Mouse (Mus musculus) T-helper 2 cell (primary cell): ENCODE measurements at regions not wholly inside any gene's neighbourhood (a gene's known extent, or its start where the extent isn't known, plus 50 kb on each side); places are given as distances from the start of the nearest gene placed in this dataset.

Experiments used
- in situ Hi-C: fragments of 300-600 bp; cut with MboI, MseI; formaldehyde crosslinking; loops from one replicate; pipeline ENCODE4 v1.15.1; 2025; ENCODE audit warnings: high pct_unique_total_duplicates

DNA sequence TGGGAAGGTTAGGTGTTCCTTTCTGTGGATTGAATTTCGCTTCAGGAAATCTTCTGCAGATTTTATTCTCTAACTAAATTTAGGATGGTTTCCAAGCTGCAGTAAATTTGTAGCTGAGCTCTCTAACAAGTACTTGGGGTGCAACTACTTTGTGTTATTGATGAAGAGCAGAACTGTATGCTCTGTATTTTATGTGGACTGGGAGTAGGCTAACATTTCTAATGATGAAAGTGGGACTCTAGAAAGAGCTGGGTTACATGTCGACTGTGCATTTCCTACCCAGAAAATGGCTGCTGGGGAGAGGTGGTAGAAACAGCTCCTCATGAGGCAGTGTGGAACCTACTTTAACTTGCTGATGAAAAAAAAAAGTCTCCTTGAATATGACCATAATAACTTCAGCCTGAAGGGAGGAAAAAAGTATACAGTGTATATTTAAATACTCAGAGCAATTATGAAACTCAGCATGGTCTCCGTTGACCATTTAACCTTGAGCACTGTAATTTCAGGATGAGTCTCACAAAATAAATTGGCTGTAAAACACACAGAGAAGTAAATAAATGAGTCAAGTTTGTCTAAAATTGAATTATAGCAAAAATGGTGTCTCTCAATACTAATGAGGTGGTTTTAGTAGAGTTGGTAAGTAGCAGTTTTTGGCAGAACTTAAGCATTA lies 852.6 kb downstream of the Stpg2 start:
- in situ Hi-C loops = no loop called here

DNA sequence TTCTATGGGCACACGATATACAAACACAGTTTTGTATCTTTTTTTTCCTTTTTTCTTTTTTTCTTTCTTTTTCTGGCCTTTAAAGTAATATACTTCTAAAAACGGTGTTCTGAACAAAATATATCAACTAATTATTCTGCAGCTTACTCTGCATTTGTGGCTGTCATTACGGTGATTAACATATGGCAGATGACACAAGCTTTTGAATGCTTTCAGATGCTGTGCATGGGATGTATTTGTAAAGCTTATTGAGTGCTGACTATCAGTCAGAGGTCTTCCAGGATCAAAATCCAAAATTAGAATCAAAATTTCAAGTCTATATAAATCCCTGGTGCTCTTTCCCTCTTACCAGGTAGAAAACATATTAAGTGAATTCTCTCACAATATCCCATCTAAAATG lies 853.6 kb downstream of the Stpg2 start:
- in situ Hi-C loops = no loop called here

DNA sequence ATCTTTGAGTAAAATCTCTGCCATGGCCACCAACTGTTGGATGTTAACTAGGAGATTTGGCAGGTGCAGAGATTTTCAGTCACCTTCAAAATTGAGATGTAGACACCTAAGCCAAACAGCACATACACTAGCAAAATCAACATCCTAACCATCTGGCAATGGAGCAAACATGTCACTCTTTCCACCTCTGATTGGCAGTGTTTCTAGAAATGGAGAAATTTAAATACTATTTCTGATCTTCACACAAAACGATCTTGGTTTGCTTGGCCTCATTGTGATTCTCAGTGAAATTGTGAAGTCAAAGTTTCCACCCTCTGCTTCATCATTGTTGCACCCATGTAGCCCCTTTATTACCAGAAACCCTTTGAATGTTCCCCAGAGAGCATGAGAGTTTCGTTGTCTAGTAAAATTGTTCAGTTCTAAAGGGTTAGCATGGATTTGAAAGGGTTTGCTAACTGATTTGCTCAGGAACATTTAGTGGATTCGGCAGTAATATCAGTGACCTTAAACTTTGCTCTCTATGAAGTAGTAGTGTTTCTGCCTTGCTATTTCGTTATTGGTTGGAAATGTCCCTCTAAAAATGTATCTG lies 854.1 kb downstream of the Stpg2 start:
- in situ Hi-C loops = no loop called here

DNA sequence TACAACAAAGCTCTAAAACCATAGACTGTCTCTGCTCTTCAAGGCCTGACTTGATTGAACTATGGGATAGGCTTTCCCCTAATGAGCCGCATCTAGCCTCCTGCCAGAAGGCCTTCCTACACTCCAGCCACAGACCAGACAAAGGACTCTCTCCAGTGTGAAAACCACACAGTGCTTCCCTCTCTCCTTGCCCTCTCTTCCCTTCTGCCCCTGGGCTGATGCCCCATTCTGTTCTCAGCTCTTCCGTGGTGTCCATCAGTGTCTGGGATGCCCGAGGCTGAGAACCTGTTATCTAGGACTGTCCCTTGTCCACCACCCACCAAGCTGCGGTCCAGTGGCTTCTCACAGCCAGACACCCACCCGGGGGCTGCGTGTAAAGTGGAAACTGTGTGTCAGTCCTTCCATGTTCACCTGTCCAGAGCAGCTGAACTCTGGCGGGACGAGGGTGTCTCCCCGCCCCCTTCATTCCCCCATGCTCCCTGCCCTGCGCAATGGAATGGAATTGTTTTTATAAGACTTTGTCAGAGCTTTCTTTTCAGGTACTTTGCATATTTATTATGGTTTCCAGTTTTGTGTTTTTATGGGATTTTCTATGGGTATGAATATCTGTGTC lies 856.4 kb downstream of the Stpg2 start:
- in situ Hi-C loops = no loop called here

DNA sequence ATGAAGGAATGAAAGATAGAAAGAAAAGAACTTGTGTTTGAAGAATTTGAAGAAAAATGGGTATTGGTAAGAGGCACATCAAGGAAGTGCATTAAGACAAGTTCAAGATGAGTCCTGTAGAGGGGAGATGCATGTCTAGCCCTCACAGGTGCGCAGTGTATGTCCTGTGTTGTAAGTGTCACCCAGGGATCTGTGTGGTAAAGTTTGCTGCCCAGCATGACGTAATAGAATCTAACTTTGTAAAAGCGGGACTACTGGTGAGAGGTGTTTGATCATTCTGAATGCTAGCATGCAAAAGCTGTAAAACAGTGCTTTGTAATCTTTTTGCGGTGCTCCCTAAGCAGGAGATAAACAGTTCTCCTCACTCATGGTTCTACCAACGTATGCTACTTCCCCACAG lies 857.4 kb downstream of the Stpg2 start:
- in situ Hi-C loops = no loop called here

DNA sequence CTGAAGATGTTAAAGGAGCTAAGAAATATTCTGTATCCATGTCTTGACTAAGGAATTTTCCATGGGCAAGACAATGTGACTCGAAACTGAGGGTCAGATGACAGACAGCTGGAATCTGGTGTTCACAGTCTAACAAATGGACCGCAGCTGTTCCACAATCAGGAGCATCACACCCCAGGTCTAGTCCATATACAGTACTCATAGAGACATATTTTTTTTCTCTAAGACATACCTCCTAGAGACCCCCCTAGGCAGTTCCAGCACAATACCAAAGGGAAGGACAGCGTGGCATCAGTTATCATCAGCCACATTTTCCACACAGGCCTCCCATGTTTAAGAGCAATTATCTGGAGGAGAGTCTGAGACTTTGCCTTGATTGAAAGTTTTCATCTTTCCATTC lies 878.8 kb downstream of the Stpg2 start:
- in situ Hi-C loops = no loop called here

DNA sequence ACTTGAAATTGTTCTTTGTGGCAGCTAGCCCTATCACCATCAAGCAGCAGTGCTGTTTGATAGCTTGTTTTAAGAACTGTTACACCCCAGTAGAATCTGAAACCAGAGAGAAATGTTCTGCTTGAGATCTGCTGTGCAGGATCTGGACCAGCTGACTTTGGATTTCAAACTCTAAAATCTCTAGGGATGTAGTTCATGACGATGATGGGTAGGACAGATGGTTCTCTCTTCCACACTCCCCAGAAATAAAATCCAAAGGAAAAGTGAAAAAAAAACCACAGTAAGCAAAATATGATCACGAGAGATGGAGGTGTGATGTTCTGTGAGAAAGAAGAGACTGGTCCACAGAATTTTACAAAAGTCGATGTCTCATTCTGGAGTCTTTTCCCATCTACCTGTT lies 879.9 kb downstream of the Stpg2 start:
- in situ Hi-C loops = no loop called here

DNA sequence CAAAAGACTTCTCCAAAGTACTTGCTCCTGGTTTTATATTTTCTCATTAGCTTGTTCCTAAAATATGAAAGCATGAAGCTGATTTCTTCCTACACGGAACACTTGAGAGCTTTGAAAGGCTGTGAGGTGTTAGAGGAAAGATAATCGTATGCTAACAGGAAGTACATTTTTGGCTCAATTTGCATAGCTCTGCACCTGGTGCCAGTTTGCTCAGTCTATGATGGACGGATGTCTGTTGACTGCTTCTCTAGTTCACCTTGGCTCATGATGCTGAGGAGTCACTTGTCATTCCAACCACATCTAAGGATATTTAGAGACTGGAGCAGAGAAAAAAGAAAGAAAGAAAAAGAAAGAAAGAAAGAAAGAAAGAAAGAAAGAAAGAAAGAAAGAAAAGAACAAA lies 882.5 kb downstream of the Stpg2 start:
- in situ Hi-C loops = no loop called here

DNA sequence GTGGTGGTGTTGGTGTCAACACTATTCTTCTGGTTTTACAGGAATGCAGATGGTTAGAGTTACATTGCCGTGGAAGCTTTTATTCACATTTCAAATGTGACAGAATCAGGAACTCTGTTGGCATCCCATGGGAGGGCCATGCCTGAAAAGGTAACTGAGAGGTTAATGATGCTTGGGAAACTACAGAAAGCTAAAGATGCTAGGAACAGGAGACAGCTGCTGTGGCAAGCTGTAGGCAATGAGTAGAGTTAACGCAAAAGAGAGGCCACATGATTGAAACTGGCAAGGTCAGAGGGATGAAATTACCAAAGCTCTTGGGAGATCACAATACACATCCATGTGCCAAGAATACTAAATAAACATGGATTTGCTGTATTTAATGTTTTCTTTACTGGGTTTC lies 886.4 kb downstream of the Stpg2 start:
- in situ Hi-C loops = no loop called here

DNA sequence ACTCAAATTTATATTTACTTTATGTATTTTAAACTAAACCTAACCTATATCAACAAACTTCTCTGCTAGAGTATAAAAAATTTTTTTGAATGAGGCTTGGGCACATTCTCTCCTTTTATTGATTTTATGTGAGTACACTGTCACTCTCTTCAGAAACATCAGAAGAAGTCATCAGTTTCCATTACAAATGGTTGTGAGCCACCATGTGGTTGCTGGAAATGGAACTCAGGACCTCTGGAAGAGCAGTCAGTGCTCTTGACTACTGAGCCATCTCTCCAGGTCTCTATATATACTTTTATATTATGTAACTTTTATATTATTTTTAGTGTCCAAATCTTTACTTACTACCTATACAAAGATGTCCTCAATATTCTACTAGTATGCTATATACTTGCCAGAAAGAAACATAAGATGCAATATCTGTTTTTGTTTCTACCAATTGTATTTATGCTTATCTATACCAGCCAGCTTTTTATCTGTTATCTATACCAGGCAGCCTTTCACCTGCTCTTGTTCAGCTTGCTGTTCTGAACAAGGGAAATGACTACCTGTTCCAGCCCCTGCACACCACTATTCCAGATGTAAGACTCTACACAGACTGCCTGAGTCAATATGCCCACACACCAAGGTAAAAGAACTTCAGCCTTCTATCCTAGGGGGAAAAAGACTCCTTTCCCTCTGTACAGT lies 891.5 kb downstream of the Stpg2 start:
- in situ Hi-C loops = no loop called here

DNA sequence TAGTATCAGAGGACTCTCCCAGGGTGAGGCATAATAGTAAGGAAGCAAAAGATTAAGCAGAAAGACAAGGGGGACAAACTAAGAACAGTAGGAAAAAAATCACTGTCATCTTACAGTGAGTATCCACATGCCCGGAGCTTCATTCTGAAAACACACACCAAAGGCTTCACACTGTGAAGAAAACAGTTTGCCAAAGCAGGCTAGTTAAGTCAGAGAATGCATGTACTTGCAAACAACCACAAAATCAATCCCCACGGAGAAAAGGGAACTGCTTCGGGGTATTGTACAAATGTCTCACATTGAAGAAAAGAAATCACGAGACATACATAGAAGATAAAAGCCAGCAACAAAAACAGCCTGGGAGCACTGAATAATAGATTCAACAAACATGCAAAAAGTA lies 903.9 kb downstream of the Stpg2 start:
- in situ Hi-C loops = no loop called here

DNA sequence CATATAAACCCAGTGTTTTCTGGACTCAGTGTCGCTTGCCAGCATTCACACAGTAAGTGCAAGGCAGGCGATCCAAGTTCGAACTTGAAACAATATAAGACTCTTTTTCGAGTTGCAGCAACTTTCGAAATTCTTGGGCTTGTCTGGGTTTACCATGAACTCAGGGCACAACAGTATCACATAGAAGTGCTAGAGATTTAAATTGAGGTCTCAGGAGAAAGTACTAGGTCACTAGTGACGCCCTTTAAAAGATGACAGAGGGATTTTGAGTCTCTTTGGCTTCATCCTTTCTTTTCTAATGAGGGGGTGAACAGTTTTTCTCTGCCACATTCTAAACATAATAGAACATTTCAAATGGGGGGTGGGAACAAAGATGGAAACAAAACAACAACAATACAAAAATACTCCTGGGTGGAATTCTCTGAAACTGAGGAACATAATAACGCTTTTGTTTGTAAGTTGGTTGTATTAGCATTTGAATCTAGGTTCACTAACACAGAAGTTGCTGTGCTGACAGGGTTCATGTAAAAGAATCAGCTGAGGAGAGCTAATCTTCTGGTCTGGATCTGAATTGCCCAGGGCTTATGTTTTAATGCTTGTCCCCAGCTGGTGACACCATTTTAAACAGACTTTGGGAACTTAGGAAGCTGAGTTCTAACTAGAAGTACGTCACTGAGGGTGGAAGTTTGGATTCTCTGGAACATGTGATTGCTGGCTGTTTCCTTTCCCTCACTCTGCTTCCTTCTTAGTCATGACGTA lies 906.1 kb downstream of the Stpg2 start:
- in situ Hi-C loops = loop anchor here (10.0 kb wide), 1 partner anchor 707 kb away; no protein-coding TSS in a partner anchor

DNA sequence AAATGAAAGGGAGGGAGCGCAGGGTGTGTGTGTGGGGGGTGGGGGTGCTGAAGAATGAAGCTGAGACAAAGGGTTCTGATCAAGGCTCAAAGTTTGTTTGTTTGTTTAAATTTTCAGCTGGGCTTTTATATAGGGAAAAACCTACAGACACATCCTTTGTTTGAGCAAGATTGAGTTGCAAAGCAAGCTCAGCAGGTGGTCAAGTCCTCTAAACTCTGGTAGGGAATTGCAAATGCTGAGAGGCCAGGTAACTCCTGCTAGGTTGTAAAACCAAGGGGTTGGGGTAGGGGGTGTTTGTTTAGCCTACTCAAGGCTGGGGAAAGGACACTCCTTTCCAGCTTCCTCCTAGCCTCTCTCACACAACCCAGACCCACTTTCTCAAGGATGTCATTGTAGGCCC lies 909.6 kb downstream of the Stpg2 start:
- in situ Hi-C loops = loop anchor here (10.0 kb wide), 1 partner anchor 710 kb away; no protein-coding TSS in a partner anchor

DNA sequence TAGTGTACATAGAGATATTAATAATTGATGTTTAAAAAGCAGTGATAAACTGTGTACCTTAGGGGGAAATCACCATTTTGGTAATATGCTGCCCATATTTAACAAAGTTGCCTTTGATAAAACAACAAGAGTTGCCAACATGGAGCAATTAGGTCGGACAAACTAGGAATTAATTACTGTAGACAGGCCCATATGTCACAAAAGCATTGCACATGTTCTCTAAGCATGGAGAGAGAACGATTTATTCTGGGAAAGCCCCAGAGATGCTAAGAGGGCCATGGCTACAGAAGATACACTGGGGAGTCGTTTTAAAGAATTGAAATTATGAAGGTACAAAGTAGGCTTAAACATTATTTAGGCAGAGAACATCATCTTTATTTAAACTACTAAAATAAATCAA lies 921.8 kb downstream of the Stpg2 start:
- in situ Hi-C loops = no loop called here

DNA sequence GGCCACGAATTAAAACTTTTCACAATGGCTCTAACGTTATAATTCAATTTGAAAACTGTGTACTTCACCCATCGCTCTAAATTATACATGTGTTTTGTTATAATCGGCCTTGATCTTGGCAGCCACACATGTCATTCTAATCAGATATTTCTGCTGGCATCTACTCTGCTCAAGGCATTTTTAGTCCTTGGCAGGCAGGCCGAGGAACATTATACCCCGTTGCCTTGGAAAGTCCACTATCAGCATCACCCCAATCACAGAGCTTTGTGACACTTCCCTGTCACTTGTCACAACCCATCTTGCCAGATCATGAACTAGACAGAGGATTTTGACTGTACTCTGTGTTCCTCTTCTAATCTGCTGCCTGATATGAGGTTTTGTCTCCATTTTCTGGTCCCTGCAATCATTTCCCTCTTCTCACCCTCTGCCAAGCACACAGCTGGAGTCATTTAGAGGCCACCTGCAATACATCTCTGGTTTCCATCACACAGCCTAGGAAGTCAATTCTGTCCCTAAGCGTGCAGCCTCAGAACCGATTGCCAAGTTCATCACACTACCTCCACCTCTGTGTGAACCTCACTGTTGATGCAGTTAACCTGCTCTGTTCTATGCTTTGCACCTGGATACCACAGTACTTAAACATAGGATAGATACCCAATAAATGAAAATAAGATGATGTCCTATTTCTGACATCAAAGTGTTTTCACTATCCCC lies 923.7 kb downstream of the Stpg2 start:
- in situ Hi-C loops = no loop called here

DNA sequence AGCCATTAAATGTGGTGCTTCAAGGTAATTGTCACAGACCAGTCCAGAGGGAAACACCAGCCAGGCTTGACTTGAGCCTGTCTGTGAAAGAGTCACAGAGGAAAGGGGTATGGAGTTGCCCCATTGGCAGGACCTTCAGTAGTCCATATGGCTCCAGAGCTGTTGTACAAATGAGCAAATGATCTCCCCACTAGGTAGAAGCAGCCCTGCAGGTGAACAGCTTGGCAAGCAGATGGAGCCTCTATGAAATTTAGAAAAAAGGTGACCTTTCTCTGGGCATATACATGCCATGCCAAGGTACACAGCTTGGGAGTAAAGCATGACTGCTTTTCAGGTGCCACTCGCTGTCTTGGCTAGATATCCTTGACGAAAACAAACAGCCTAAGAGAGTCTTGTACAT lies 938.4 kb downstream of the Stpg2 start:
- in situ Hi-C loops = no loop called here

DNA sequence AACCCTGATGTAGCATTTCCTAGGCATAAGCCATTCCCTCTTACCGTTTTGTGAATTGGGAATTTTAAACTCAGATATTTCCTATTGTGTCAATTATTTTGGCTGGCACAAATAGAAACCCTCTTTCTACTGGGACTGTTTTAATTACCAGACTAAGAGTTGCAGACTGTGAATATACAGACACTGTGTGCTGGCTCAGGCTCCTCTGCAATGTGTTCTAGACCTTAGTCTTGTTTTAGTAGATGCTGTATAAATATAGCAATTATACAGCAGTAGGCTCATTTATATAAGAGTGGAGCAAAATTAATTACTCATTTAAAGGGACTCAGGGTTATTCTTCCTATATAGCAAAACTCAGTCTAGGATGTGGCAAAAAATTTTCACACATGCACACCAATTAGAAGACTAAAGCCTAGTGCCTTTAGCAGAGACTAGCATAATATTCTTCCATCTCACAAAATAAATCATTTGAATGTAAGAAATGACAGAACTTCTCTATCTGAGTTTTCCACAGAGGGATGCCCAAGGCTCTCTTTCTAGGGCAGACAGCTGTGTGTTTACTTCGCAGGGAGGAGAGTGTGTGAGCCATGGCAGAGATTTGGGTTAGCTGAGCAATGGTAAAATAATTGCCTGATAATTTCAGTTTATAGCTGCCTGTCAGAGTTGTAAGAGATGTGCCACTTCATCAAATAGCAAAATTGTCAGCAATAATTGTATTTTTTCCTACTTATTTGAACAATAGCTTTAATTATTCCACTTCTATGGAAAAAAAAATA lies 941.9 kb downstream of the Stpg2 start:
- in situ Hi-C loops = no loop called here

DNA sequence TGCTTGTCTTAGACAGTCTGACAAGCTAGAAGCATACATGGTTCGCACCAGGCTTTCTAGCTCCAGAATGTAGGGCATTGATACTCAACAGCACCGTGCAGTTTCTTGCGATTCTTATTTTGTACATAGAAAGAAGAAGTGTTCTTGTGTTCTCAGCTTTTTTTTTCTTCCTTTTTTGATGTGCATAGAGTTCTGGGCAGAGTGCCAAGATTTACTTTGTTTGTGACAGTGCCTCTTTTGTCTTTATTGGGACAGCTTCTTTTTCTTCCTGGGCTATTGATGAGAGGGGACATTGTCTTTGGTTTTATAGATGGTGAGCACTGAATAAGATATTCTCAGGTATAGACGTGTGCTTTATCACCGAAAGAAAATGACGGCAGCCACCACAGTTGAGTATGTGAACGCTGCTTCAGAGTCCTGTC lies 945.0 kb downstream of the Stpg2 start:
- in situ Hi-C loops = no loop called here

DNA sequence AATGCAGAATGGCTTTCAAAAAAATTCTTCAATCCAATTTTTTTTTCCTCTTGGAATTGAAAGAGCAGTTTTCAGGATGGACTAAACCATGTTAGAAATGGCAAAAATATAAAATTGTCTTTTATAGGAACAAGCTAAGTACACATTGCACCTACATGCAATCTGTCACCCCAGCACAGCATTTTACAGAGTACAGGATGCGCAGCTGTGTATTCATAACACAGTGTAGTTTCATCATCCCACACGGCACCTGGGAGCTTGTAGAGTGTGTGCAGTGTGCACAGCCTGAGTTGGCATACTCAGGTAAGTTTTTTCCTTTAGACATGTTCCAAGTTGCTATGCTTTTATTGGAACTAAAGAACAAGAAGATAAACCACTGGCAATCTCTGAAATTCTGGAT lies 974.0 kb downstream of the Stpg2 start:
- in situ Hi-C loops = no loop called here

DNA sequence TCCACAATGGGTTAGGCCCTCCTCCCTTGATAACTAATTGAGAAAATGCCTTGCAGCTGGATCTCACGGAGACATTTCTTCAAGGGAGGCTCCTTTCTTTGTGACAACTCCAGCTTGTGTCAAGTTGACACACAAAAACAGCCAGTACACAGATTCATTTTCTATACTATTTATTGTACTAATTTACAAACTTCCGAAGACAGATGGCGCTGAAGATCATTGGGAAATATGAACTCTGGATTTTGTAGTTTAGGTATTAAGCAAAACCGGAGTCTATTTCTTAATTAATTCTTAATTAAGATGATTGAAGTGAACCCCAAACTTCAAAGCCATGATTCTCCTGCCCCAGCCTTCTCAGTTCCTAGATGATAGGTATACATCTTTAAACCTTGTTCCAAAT lies 977.2 kb downstream of the Stpg2 start:
- in situ Hi-C loops = no loop called here
